Mouse (Mus musculus): ENCODE results near the gene Taf1d.

- TF ChIP-seq CTCF (IDR thresholded peaks at IDR 0.05; ENCODE audit: control insufficient read depth, insufficient read depth, insufficient read length) = no peak
- TF ChIP-seq MAX (IDR thresholded peaks at IDR 0.05) = peak; percentile 75
- no peak for TF ChIP-seq CEBPB (IDR thresholded peaks at IDR 0.05; ENCODE audit: low read depth)
- no peak for TF ChIP-seq MYOD1 (IDR thresholded peaks at IDR 0.05; ENCODE audit: control insufficient read depth, insufficient read length, low read depth)
- TF ChIP-seq MYOG (IDR thresholded peaks at IDR 0.05; ENCODE audit: control insufficient read depth, extremely low read depth, insufficient read length) = no peak
- TF ChIP-seq USF1 (IDR thresholded peaks at IDR 0.05; ENCODE audit: low read depth) = peak; percentile 32
These were observed 545 bp downstream of the Taf1d start, which contains the start of gene 4931406C07Rik for GRCm38 (mm10) chr9:15306398-15307119.
